Mouse (Mus musculus) embryonic fibroblast, embryonic 13.5 days (primary cell): Measurements from ENCODE around the gene Tbc1d16.

Source experiments
- CTCF ChIP-seq: IDR thresholded peaks from 2 replicates; pipeline ENCODE4 v1.5.1; 2011; ENCODE audit warnings: mild to moderate bottlenecking, control low read depth, low read length, moderate library complexity, borderline replicate concordance; ENCODE audit not compliant: insufficient read depth
- POLR2A ChIP-seq: IDR thresholded peaks from 2 replicates; pipeline ENCODE4 v1.6.1; 2011; ENCODE audit warnings: low read depth, mild to moderate bottlenecking, control low read depth, low read length, moderate library complexity

- TF ChIP-seq CTCF (no peak), POLR2A (no peak)
Observed at GRCm38 (mm10) chr11:119130081-119130765, 98.1 kb downstream of the Tbc1d16 start.
